Mouse (Mus musculus) stomach, postnatal 0 days (tissue): ENCODE measurements around the gene Stbd1.
A peak's percentile ranks its signal among the peaks of the same experiment; 100 is the strongest.

Experiments
- CTCF ChIP-seq: IDR thresholded peaks from 2 replicates; pipeline ENCODE4 v1.5.1; 2016; ENCODE audit warnings: antibody characterized with exemption, low read depth, mild to moderate bottlenecking, moderate library complexity
- EP300 ChIP-seq: optimal IDR thresholded peaks from 2 replicates; pipeline ENCODE3; 2016; ENCODE audit warnings: antibody characterized with exemption

GRCm38 (mm10) chr5:92553939-92554338, 48.9 kb upstream of the Stbd1 start:
- TF ChIP-seq CTCF, result peak; percentile 51
- no peak for TF ChIP-seq EP300
